Mouse (Mus musculus): ENCODE measurements around the gene Gnb3.

DNA sequence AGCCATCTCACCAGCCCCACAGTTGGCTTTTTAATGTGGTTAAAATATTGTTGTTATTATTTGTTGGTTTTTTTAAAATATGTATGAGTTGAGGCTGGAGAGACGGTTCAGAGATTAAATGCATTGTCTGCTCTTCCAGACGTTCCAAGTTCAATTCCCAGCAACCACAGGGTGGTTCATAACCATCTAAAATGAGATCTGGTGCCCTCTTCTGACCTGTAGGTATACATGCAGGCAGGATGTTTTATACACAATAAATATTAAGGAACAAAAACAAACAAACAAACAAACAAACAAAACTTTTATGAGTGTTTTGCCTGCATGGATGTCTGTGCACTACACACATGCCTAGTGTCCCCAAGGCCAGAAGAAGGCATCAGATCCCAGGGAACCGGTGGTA, 37.0 kb downstream of the Gnb3 start:
- TF ChIP-seq CTCF (IDR thresholded peaks at IDR 0.05; ENCODE audit: low read depth, low read length), result no peak
- TF ChIP-seq EP300 (IDR thresholded peaks at IDR 0.05; ENCODE audit: insufficient read depth, low read depth, low read length), result no peak
- TF ChIP-seq POLR2A (IDR thresholded peaks at IDR 0.05; ENCODE audit: insufficient read depth, low read length), result no peak

Data from ES-Bruce4 (cell line).